Mouse (Mus musculus): ENCODE measurements around the gene Olfr56.
A peak's percentile ranks its signal among the peaks of the same experiment; 100 is the strongest.

Olfr56 gene

GRCm38 (mm10) chr11:49092053-49092586 lies 113.4 kb downstream of the Olfr56 start:
- DNase-seq (ENCODE audit: low spot score) = no peak

- DNase-seq (ENCODE audit: low spot score) = no peak
These were observed 114.1 kb downstream of the Olfr56 start for GRCm38 (mm10) chr11:49092786-49093185.

- DNase-seq (ENCODE audit: low spot score) = no peak
These were observed 115.4 kb downstream of the Olfr56 start for GRCm38 (mm10) chr11:49093861-49094660.

- DNase-seq (ENCODE audit: low spot score) = no peak
These were observed 116.7 kb downstream of the Olfr56 start for GRCm38 (mm10) chr11:49095367-49095766.

GRCm38 (mm10) chr11:49100409-49100808 lies 121.7 kb downstream of the Olfr56 start:
- DNase-seq (ENCODE audit: low spot score) = no peak

GRCm38 (mm10) chr11:49101500-49101899 lies 122.8 kb downstream of the Olfr56 start:
- peak; percentile 30 for DNase-seq (ENCODE audit: low spot score)

- DNase-seq (ENCODE audit: low spot score) = peak; percentile 77
These were observed 124.5 kb downstream of the Olfr56 start for GRCm38 (mm10) chr11:49103047-49103693.

- no peak for DNase-seq (ENCODE audit: low spot score)
These were observed 127.1 kb downstream of the Olfr56 start for GRCm38 (mm10) chr11:49105752-49106151.

GRCm38 (mm10) chr11:49107650-49108537 lies 129.2 kb downstream of the Olfr56 start:
- no peak for DNase-seq (ENCODE audit: low spot score)

- DNase-seq (ENCODE audit: low spot score) = no peak
These were observed 130.1 kb downstream of the Olfr56 start for GRCm38 (mm10) chr11:49108833-49109232.

- DNase-seq (ENCODE audit: low spot score) = no peak
These were observed 132.3 kb downstream of the Olfr56 start for GRCm38 (mm10) chr11:49111000-49111399.

GRCm38 (mm10) chr11:49112624-49113219 lies 134.0 kb downstream of the Olfr56 start:
- no peak for DNase-seq (ENCODE audit: low spot score)

- DNase-seq (ENCODE audit: low spot score) = no peak
These were observed 135.5 kb downstream of the Olfr56 start for GRCm38 (mm10) chr11:49114158-49114557.

- DNase-seq (ENCODE audit: low spot score) = no peak
These were observed 136.1 kb downstream of the Olfr56 start, which contains the start of gene Olfr1396 for GRCm38 (mm10) chr11:49114774-49115173. Gene Olfr1396, minus strand, starts transcription at chr11:49114874.

GRCm38 (mm10) chr11:49119635-49120034 lies 140.9 kb downstream of the Olfr56 start:
- DNase-seq (ENCODE audit: low spot score) = no peak

GRCm38 (mm10) chr11:49124169-49124568 lies 145.5 kb downstream of the Olfr56 start:
- no peak for DNase-seq (ENCODE audit: low spot score)

- DNase-seq (ENCODE audit: low spot score) = no peak
These were observed 163.3 kb downstream of the Olfr56 start, which contains the start of gene Olfr1395 for GRCm38 (mm10) chr11:49141974-49142373. Gene Olfr1395, plus strand, starts transcription at chr11:49142274.

GRCm38 (mm10) chr11:49154077-49154476 lies 175.4 kb downstream of the Olfr56 start, which contains the start of gene Olfr1394:
Gene Olfr1394, plus strand, starts transcription at chr11:49154377.
- no peak for DNase-seq (ENCODE audit: low spot score)

GRCm38 (mm10) chr11:49156821-49157814 lies 178.4 kb downstream of the Olfr56 start:
- DNase-seq (ENCODE audit: low spot score) = no peak

Measured in yolk sac, embryonic 10.5 days (tissue).